Mouse (Mus musculus): ENCODE data around the gene Rexo4. TPM values are rescaled to one million over a fixed set of nuclear protein-coding genes. Genes with fewer than 3 reads are reported as not detected.
A peak's percentile ranks its signal among the peaks of the same experiment; 100 is the strongest.

Rexo4 gene
- polyA plus RNA-seq, 1 experiment from 2014 or later = 24.7 TPM

- Histone ChIP-seq H3K9ac (ENCODE audit: low read length) (no peak overlapping the region), H3K9me3 (ENCODE audit: control insufficient read depth, low read length) (no peaks in the 10 kb centered on the region), H3K27me3 (ENCODE audit: control insufficient read depth, insufficient read depth, low read length) (no peaks in the 10 kb centered on the region), H3K36me3 (ENCODE audit: control insufficient read depth, insufficient read depth, low read length) (0 out of 2 replicates have a peak, but pooled peaks cover 3% of the 10 kb centered on the region), H3K27ac (replicated peaks in 1 of 2; ENCODE audit: control insufficient read depth in 1 of 2, insufficient read depth in 1 of 2, low read depth in 2 of 2, low read length in 2 of 2) (no peak overlapping the region), H3K4me1 (ENCODE audit: control insufficient read depth in 2 of 2, insufficient read depth in 2 of 2, low read length in 2 of 2) (no peaks in the 10 kb centered on the region), H3K4me2 (ENCODE audit: low read length) (no peak overlapping the region), H3K4me3 (ENCODE audit: control insufficient read depth in 1 of 2, insufficient read depth in 1 of 2, low read depth in 1 of 2, low read length in 2 of 2) (no peak overlapping the region)
- 71% methylated on average over 3 of the region's 3 CpGs for WGBS
- no peak for ATAC-seq (ENCODE audit: insufficient number of reproducible peaks, insufficient read depth, low FRiP score, low read depth)
Measured at GRCm38 (mm10) chr2:26943253-26943652, 20.9 kb downstream of the Rexo4 start.

- no peaks in the 10 kb centered on the region for H3K27me3 ChIP-seq (ENCODE audit: control insufficient read depth, insufficient read depth, low read length)
- 35% methylated on average over 5 of the region's 5 CpGs for WGBS
- no peaks in the 10 kb centered on the region for H3K36me3 ChIP-seq (ENCODE audit: control insufficient read depth, insufficient read depth, low read length)
- H3K27ac ChIP-seq (replicated peaks in 1 of 2; ENCODE audit: control insufficient read depth in 1 of 2, insufficient read depth in 1 of 2, low read depth in 2 of 2, low read length in 2 of 2) = no peak overlapping the region
- ATAC-seq (ENCODE audit: insufficient number of reproducible peaks, insufficient read depth, low FRiP score, low read depth) = no peak
- H3K9ac ChIP-seq (ENCODE audit: low read length) = no peak overlapping the region
- H3K4me2 ChIP-seq (ENCODE audit: low read length) = no peak overlapping the region
- no peaks in the 10 kb centered on the region for H3K9me3 ChIP-seq (ENCODE audit: control insufficient read depth, low read length)
- H3K4me1 ChIP-seq (ENCODE audit: control insufficient read depth in 2 of 2, insufficient read depth in 2 of 2, low read length in 2 of 2) = no peaks in the 10 kb centered on the region
- no peak overlapping the region for H3K4me3 ChIP-seq (ENCODE audit: control insufficient read depth in 1 of 2, insufficient read depth in 1 of 2, low read depth in 1 of 2, low read length in 2 of 2)
Measured at GRCm38 (mm10) chr2:26941539-26941938, 22.6 kb downstream of the Rexo4 start.

GRCm38 (mm10) chr2:26936425-26936824 is 27.8 kb downstream of the Rexo4 start:
- Histone ChIP-seq H3K4me2 (ENCODE audit: low read length) (no peak overlapping the region), H3K27me3 (ENCODE audit: control insufficient read depth, insufficient read depth, low read length) (no peaks in the 10 kb centered on the region), H3K27ac (replicated peaks in 1 of 2; ENCODE audit: control insufficient read depth in 1 of 2, insufficient read depth in 1 of 2, low read depth in 2 of 2, low read length in 2 of 2) (no peak overlapping the region), H3K36me3 (ENCODE audit: control insufficient read depth, insufficient read depth, low read length) (peaks cover 6% of the 10 kb centered on the region), H3K4me3 (ENCODE audit: control insufficient read depth in 1 of 2, insufficient read depth in 1 of 2, low read depth in 1 of 2, low read length in 2 of 2) (no peak overlapping the region), H3K9me3 (ENCODE audit: control insufficient read depth, low read length) (no peaks in the 10 kb centered on the region), H3K4me1 (ENCODE audit: control insufficient read depth in 2 of 2, insufficient read depth in 2 of 2, low read length in 2 of 2) (peaks cover 4 to 12% of the 10 kb centered on the region in 2 experiments), H3K9ac (ENCODE audit: low read length) (no peak overlapping the region)
- no peak for ATAC-seq (ENCODE audit: insufficient number of reproducible peaks, insufficient read depth, low FRiP score, low read depth)
- 59% methylated on average over 1 of the region's 1 CpGs for WGBS

GRCm38 (mm10) chr2:26935286-26935685 is 28.9 kb downstream of the Rexo4 start:
- Histone ChIP-seq H3K36me3 (ENCODE audit: control insufficient read depth, insufficient read depth, low read length) (peaks cover 17% of the 10 kb centered on the region), H3K9me3 (ENCODE audit: control insufficient read depth, low read length) (no peaks in the 10 kb centered on the region), H3K27me3 (ENCODE audit: control insufficient read depth, insufficient read depth, low read length) (no peaks in the 10 kb centered on the region), H3K4me2 (ENCODE audit: low read length) (no peak overlapping the region), H3K4me1 (ENCODE audit: control insufficient read depth in 2 of 2, insufficient read depth in 2 of 2, low read length in 2 of 2) (peaks cover 4 to 22% of the 10 kb centered on the region in 2 experiments), H3K9ac (ENCODE audit: low read length) (no peak overlapping the region), H3K4me3 (ENCODE audit: control insufficient read depth in 1 of 2, insufficient read depth in 1 of 2, low read depth in 1 of 2, low read length in 2 of 2) (no peak overlapping the region), H3K27ac (replicated peaks in 1 of 2; ENCODE audit: control insufficient read depth in 1 of 2, insufficient read depth in 1 of 2, low read depth in 2 of 2, low read length in 2 of 2) (no peak overlapping the region)
- ATAC-seq (ENCODE audit: insufficient number of reproducible peaks, insufficient read depth, low FRiP score, low read depth) = no peak
- WGBS = 84% methylated on average over 2 of the region's 2 CpGs

GRCm38 (mm10) chr2:26933304-26934055 is 30.7 kb downstream of the Rexo4 start, which contains the start of the genes Surf4 and Stkld1:
Gene Surf4, minus strand, starts transcription at chr2:26933928.
Gene Stkld1, plus strand, starts transcription at chr2:26934047.
- ATAC-seq (ENCODE audit: insufficient number of reproducible peaks, insufficient read depth, low FRiP score, low read depth) = peak; percentile 96
- H3K9me3 ChIP-seq (ENCODE audit: control insufficient read depth, low read length) = no peaks in the 10 kb centered on the region
- peak within 1 kb of the TSS; percentile 71 to 92 for H3K4me3 ChIP-seq (ENCODE audit: control insufficient read depth in 1 of 2, insufficient read depth in 1 of 2, low read depth in 1 of 2, low read length in 2 of 2)
- WGBS = 1% methylated on average over 40 of the region's 70 CpGs
- peak within 1 kb of the TSS; percentile 86 to 92 for H3K27ac ChIP-seq (replicated peaks in 1 of 2; ENCODE audit: control insufficient read depth in 1 of 2, insufficient read depth in 1 of 2, low read depth in 2 of 2, low read length in 2 of 2)
- peak within 1 kb of the TSS; percentile 77 for H3K4me2 ChIP-seq (ENCODE audit: low read length)
- no peaks in the 10 kb centered on the region for H3K27me3 ChIP-seq (ENCODE audit: control insufficient read depth, insufficient read depth, low read length)
- H3K4me1 ChIP-seq (ENCODE audit: control insufficient read depth in 2 of 2, insufficient read depth in 2 of 2, low read length in 2 of 2) = peaks cover 6 to 38% of the 10 kb centered on the region in 2 experiments
- peaks cover 35% of the 10 kb centered on the region for H3K36me3 ChIP-seq (ENCODE audit: control insufficient read depth, insufficient read depth, low read length)
- peak within 1 kb of the TSS; percentile 99 for H3K9ac ChIP-seq (ENCODE audit: low read length)

GRCm38 (mm10) chr2:26932473-26933303 is 31.5 kb downstream of the Rexo4 start:
- Histone ChIP-seq H3K4me3 (ENCODE audit: control insufficient read depth in 1 of 2, insufficient read depth in 1 of 2, low read depth in 1 of 2, low read length in 2 of 2) (peak overlapping the region; percentile 71 to 92), H3K36me3 (ENCODE audit: control insufficient read depth, insufficient read depth, low read length) (peaks cover 43% of the 10 kb centered on the region), H3K9ac (ENCODE audit: low read length) (peak overlapping the region; percentile 99), H3K4me2 (ENCODE audit: low read length) (peak overlapping the region; percentile 77), H3K4me1 (ENCODE audit: control insufficient read depth in 2 of 2, insufficient read depth in 2 of 2, low read length in 2 of 2) (peaks cover 6 to 41% of the 10 kb centered on the region in 2 experiments), H3K27me3 (ENCODE audit: control insufficient read depth, insufficient read depth, low read length) (no peaks in the 10 kb centered on the region), H3K9me3 (ENCODE audit: control insufficient read depth, low read length) (no peaks in the 10 kb centered on the region), H3K27ac (replicated peaks in 1 of 2; ENCODE audit: control insufficient read depth in 1 of 2, insufficient read depth in 1 of 2, low read depth in 2 of 2, low read length in 2 of 2) (peak overlapping the region; percentile 86 to 92)
- peak; percentile 34 for ATAC-seq (ENCODE audit: insufficient number of reproducible peaks, insufficient read depth, low FRiP score, low read depth)
- under 1% methylated on average over 45 of the region's 49 CpGs for WGBS

GRCm38 (mm10) chr2:26930390-26930789 is 33.8 kb downstream of the Rexo4 start:
- WGBS = 38% methylated on average over 1 of the region's 1 CpGs
- no peak overlapping the region for H3K9ac ChIP-seq (ENCODE audit: low read length)
- no peaks in the 10 kb centered on the region for H3K27me3 ChIP-seq (ENCODE audit: control insufficient read depth, insufficient read depth, low read length)
- no peak overlapping the region for H3K27ac ChIP-seq (replicated peaks in 1 of 2; ENCODE audit: control insufficient read depth in 1 of 2, insufficient read depth in 1 of 2, low read depth in 2 of 2, low read length in 2 of 2)
- H3K4me3 ChIP-seq (ENCODE audit: control insufficient read depth in 1 of 2, insufficient read depth in 1 of 2, low read depth in 1 of 2, low read length in 2 of 2) = no peak overlapping the region
- no peak overlapping the region for H3K4me2 ChIP-seq (ENCODE audit: low read length)
- peaks cover 6 to 42% of the 10 kb centered on the region in 2 experiments for H3K4me1 ChIP-seq (ENCODE audit: control insufficient read depth in 2 of 2, insufficient read depth in 2 of 2, low read length in 2 of 2)
- H3K36me3 ChIP-seq (ENCODE audit: control insufficient read depth, insufficient read depth, low read length) = peaks cover 66% of the 10 kb centered on the region
- H3K9me3 ChIP-seq (ENCODE audit: control insufficient read depth, low read length) = no peaks in the 10 kb centered on the region
- no peak for ATAC-seq (ENCODE audit: insufficient number of reproducible peaks, insufficient read depth, low FRiP score, low read depth)
